Comparison of ENCODE assay signal across 26 mouse cellular contexts in the genomic region with DNA sequence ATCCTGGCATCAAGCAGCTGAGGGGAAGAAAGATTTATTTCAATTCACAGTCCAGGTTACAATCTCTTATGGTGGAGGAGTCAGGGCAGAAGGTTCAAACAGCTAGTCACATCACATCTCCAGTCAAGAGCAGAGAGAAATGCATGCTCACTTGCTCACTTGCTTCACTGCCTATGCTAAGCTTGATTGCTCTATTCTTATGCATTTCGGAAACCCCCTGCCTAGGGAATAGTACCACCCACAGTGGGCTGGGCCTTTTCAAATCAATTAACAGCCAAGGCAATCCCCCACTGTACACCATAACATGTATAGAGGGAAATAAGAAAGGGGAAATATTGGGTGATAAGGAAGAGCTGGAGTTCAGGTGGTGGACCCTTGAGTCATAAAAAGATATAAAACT.
A peak's percentile ranks its signal among the peaks of the same experiment; 100 is the strongest.
DNase-seq lines count a peak whose midpoint lies in the region; ATAC-seq lines count a peak whose summit lies in the region.
"Had no signal": no experiment of that assay in that cellular context is flagged by ENCODE, and none has a peak within 500 bp of the region (broad histone marks: within the 10 kb centered on the region; RNA-seq: fewer than 3 reads in every experiment).

No protein-coding gene starts in this region.

- H3K36me3 ChIP-seq in kidney, embryonic 15.5 days, result no peaks in the 10 kb centered on the region
- H3K36me3 ChIP-seq in midbrain, embryonic 11.5 days (ENCODE audit: control insufficient read depth, insufficient read depth, low read length), result no peaks in the 10 kb centered on the region
- H3K36me3 ChIP-seq in midbrain, embryonic 13.5 days, result no peaks in the 10 kb centered on the region
- no peaks in the 10 kb centered on the region for H3K36me3 ChIP-seq in forebrain, embryonic 11.5 days (ENCODE audit: control insufficient read depth, insufficient read depth, low read length)
- H3K36me3 ChIP-seq: forebrain, embryonic 10.5 days; heart, embryonic 12.5 days; heart, embryonic 15.5 days; hindbrain, embryonic 10.5 days; hindbrain, embryonic 13.5 days had no signal

- WGBS in kidney, embryonic 15.5 days, result 84% methylated on average over 1 of the region's 1 CpGs
- 89% methylated on average over 1 of the region's 1 CpGs for whole genome bisulfite sequencing in midbrain, embryonic 11.5 days
- WGBS in midbrain, embryonic 13.5 days, result 89% methylated on average over 1 of the region's 1 CpGs
- 95% methylated on average over 1 of the region's 1 CpGs for WGBS in forebrain, embryonic 11.5 days

- H3K9ac ChIP-seq in kidney, embryonic 15.5 days, result no peak overlapping the region
- no peak overlapping the region for H3K9ac ChIP-seq in midbrain, embryonic 11.5 days (ENCODE audit: low read length)
- no peak overlapping the region for H3K9ac ChIP-seq in midbrain, embryonic 13.5 days (replicated peaks)
- no peak overlapping the region for H3K9ac ChIP-seq in forebrain, embryonic 11.5 days (ENCODE audit: low read length)
- H3K9ac ChIP-seq: forebrain, postnatal 0 days; heart, embryonic 12.5 days; heart, embryonic 15.5 days; hindbrain, embryonic 13.5 days had no signal

- no peak for DNase-seq in kidney, postnatal 4 days
- DNase-seq in midbrain, embryonic 11.5 days (ENCODE audit: low spot score, missing footprints), result peak; percentile 35
- DNase-seq in ZHBTc4 (ENCODE audit: low read depth, low spot score), result peak; percentile 51
- no peak for DNase-seq in forebrain, embryonic 11.5 days (ENCODE audit: low spot score)
- no peak for DNase-seq in right cerebral cortex, adult 2 months (ENCODE audit: low spot score in 2 of 2)
- DNase-seq: adrenal gland, adult 8-10 months; adrenal gland, postnatal 25 days; cerebellum, adult 18-20 months; cerebellum, adult 9-10 months; cerebellum, postnatal 14 days; forebrain, postnatal 0 days; gastrocnemius, adult 2 months; gastrocnemius, postnatal 14 days; heart, adult 18-20 months; heart, postnatal 10 days; heart, postnatal 36 days had no signal

- 0 out of 2 replicates have a peak, but pooled peaks have one; percentile 49 for ATAC-seq in kidney, embryonic 15.5 days (replicated peaks; ENCODE audit: low FRiP score)
- ATAC-seq in midbrain, embryonic 11.5 days (ENCODE audit: low FRiP score), result no peak
- no peak for ATAC-seq in midbrain, embryonic 13.5 days
- ATAC-seq in forebrain, embryonic 11.5 days (replicated peaks; ENCODE audit: low FRiP score), result no peak
- ATAC-seq: activated CD4-positive, CD25-positive, alpha-beta regulatory T cell, adult 4 months; forebrain, embryonic 14.5 days; forebrain, postnatal 0 days; hindbrain, embryonic 16.5 days had no signal

- H3K4me1 ChIP-seq in kidney, embryonic 15.5 days, result 0 out of 2 replicates have a peak, but pooled peaks cover 5% of the 10 kb centered on the region
- no peaks in the 10 kb centered on the region for H3K4me1 ChIP-seq in midbrain, embryonic 11.5 days (ENCODE audit: control insufficient read depth, insufficient read depth, low read length)
- H3K4me1 ChIP-seq in midbrain, embryonic 13.5 days (replicated peaks), result no peaks in the 10 kb centered on the region; the same call in 1 of the 2 replicates
- H3K4me1 ChIP-seq in forebrain, embryonic 11.5 days (replicated peaks; ENCODE audit: control insufficient read depth, insufficient read depth, low read length), result no peaks in the 10 kb centered on the region
- H3K4me1 ChIP-seq: heart, embryonic 12.5 days; heart, embryonic 15.5 days; hindbrain, embryonic 13.5 days had no signal

- no peaks in the 10 kb centered on the region for H3K9me3 ChIP-seq in kidney, embryonic 15.5 days (replicated peaks)
- no peaks in the 10 kb centered on the region for H3K9me3 ChIP-seq in midbrain, embryonic 11.5 days (ENCODE audit: control insufficient read depth, low read length)
- peaks cover 4% of the 10 kb centered on the region for H3K9me3 ChIP-seq in midbrain, embryonic 13.5 days
- no peaks in the 10 kb centered on the region; the same call in 1 of the 2 replicates for H3K9me3 ChIP-seq in forebrain, embryonic 11.5 days (ENCODE audit: control insufficient read depth, low read length)
- H3K9me3 ChIP-seq: heart, embryonic 15.5 days; hindbrain, embryonic 13.5 days had no signal

- no peak overlapping the region for H3K27ac ChIP-seq in kidney, embryonic 15.5 days
- H3K27ac ChIP-seq in midbrain, embryonic 11.5 days (ENCODE audit: low read depth, low read length), result no peak overlapping the region
- H3K27ac ChIP-seq in midbrain, embryonic 13.5 days, result no peak overlapping the region
- H3K27ac ChIP-seq in forebrain, embryonic 11.5 days (ENCODE audit: low read depth, low read length), result no peak overlapping the region
- H3K27ac ChIP-seq: forebrain, embryonic 10.5 days; gastrocnemius, adult 2 months; heart, embryonic 15.5 days; hindbrain, embryonic 10.5 days; hindbrain, embryonic 13.5 days had no signal

- no peak overlapping the region for H3K4me2 ChIP-seq in kidney, embryonic 15.5 days
- H3K4me2 ChIP-seq in midbrain, embryonic 11.5 days, result no peak overlapping the region
- no peak overlapping the region for H3K4me2 ChIP-seq in midbrain, embryonic 13.5 days (replicated peaks)
- H3K4me2 ChIP-seq in forebrain, embryonic 11.5 days (ENCODE audit: low read depth, low read length, severe bottlenecking), result no peak overlapping the region
- H3K4me2 ChIP-seq: heart, embryonic 12.5 days; heart, embryonic 15.5 days; hindbrain, embryonic 13.5 days had no signal

- no peaks in the 10 kb centered on the region for H3K27me3 ChIP-seq in kidney, embryonic 15.5 days
- no peaks in the 10 kb centered on the region for H3K27me3 ChIP-seq in midbrain, embryonic 11.5 days (ENCODE audit: control insufficient read depth, insufficient read depth, low read length)
- no peaks in the 10 kb centered on the region for H3K27me3 ChIP-seq in midbrain, embryonic 13.5 days
- no peaks in the 10 kb centered on the region for H3K27me3 ChIP-seq in forebrain, embryonic 11.5 days (ENCODE audit: control insufficient read depth, insufficient read depth, low read length)
- H3K27me3 ChIP-seq: heart, embryonic 12.5 days; heart, embryonic 15.5 days; hindbrain, embryonic 13.5 days had no signal

- H3K4me3 ChIP-seq in kidney, embryonic 15.5 days (replicated peaks), result no peak overlapping the region
- no peak overlapping the region for H3K4me3 ChIP-seq in midbrain, embryonic 11.5 days (ENCODE audit: low read depth, low read length)
- no peak overlapping the region for H3K4me3 ChIP-seq in midbrain, embryonic 13.5 days (replicated peaks)
- H3K4me3 ChIP-seq in forebrain, embryonic 11.5 days (ENCODE audit: low read depth, low read length), result no peak overlapping the region
- H3K4me3 ChIP-seq: forebrain, embryonic 10.5 days; gastrocnemius, adult 2 months; heart, embryonic 12.5 days; heart, embryonic 15.5 days; hindbrain, embryonic 10.5 days; hindbrain, embryonic 13.5 days had no signal

Comparison
In these comparisons a context has a peak if more than half of its experiments do, and no peak if none do; other contexts are left out.
1. DNase-seq: peak in midbrain, embryonic 11.5 days (single experiment) and ZHBTc4 (single experiment); none in kidney, postnatal 4 days (0 of 2), forebrain, embryonic 11.5 days (single experiment) and right cerebral cortex, adult 2 months (0 of 2).